Mouse (Mus musculus): ENCODE results near the gene Fam83f.
"Not testable (repeated sequence)": the region's sequence is repeated elsewhere in the genome, so short reads cannot be mapped to it uniquely, and the experiment has no call there.

Gene Fam83f

GRCm38 (mm10) chr15:80707088-80707487 lies 35.4 kb downstream of the Fam83f start:
- peak; percentile 80 to 84 for DNase-seq

DNA sequence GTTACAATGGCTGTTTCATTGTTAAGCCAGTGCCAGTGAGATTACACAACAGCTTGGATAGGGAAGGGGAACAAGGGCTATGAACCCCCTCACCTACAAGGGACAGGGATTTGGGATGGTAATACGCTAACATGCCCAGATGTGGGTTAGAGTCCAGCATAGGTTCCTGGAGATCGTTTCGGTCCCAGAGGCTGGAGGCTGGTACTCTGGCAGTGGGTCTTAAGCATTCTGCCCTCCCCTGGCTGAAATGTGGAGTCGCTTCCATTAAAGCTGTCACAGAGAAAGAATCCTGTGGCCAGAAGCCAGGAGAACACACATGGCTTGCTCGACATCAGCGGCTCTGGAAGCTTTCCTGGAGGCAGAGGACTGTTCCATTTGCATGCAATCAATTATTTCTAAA lies 37.9 kb downstream of the Fam83f start:
- DNase-seq, result peak; percentile 51 to 66

- no peak for DNase-seq
These were observed 38.6 kb downstream of the Fam83f start for GRCm38 (mm10) chr15:80710257-80710607.

GRCm38 (mm10) chr15:80710608-80711363 lies 39.1 kb downstream of the Fam83f start, which contains the start of gene Tnrc6b:
Gene Tnrc6b (plus strand): TSS chr15:80711313.
- DNase-seq, result peak; percentile 98 to 99

- peak; percentile 66 to 81 for DNase-seq
These were observed 39.9 kb downstream of the Fam83f start for GRCm38 (mm10) chr15:80711401-80712151.

- no peak for DNase-seq
These were observed 42.7 kb downstream of the Fam83f start for GRCm38 (mm10) chr15:80714299-80714698.

DNA sequence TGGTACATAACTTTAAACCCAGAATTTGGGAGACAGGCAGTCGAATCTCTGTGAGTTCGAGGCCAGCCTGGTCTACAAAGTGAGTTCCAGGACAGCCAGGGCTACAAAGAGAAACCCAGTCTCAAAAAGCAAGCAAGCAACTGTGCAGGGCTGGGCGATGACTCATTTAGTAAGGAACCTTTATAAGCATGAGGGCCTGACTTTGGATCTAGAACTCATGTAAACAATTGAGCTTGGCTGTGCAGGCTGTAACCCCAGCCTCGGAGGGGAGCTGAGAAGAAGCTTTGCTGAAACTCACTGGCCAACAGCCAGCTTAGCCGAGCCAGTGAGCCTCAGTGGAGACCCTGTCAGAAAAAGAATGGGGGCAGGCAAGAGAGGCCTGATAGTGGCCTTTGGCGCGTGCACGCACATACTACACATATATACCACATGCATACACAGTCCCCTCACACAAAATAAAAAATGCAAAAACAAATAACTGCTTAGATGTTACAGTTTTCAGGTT lies 45.0 kb downstream of the Fam83f start:
- peak in 1 of 2 experiments; percentile 19 for DNase-seq

GRCm38 (mm10) chr15:80717431-80717830 lies 45.8 kb downstream of the Fam83f start:
- no peak for DNase-seq

GRCm38 (mm10) chr15:80720249-80720648 lies 48.6 kb downstream of the Fam83f start:
- no peak for DNase-seq

- no peak for DNase-seq
These were observed 50.2 kb downstream of the Fam83f start for GRCm38 (mm10) chr15:80721861-80722260.

DNA sequence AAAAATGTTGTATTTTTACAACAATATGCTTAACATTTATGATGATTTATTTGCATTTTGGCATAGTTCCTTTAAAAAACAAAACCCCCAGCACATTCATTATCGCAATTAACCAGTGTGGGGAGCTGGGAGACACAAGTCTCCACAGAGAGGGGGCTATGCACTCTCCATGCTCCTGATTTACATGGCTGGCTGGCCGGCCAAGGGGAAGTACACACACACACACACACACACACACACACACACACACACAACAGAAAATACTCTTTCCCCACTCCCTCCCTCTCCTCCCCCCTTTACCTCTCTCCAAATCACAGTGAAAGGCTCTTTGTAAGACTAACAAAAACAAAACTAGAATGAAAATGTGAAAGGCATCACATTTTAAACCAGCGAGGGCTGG lies 50.7 kb downstream of the Fam83f start:
- DNase-seq, result peak; percentile 48 to 51

- no peak for DNase-seq
These were observed 57.8 kb downstream of the Fam83f start for GRCm38 (mm10) chr15:80729477-80729876.

DNA sequence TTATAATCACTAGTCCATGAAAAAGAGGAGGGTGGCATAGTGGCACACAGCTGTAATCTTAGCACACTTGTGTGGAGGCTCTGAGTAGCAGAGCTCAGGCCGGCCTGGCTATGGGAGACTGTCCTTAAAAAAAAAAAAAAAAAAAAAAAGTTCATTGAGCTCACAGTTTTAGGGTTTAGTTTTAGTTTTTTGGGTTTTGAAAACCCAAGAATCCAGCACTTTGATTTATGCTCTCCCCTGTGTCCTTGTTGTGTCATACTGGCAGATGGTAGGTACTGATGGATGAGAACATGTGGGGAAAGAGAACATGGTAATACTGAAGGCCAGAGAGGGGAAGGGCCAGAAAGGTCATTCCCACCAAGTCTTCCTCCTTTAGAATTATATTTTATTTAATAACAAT lies 59.4 kb downstream of the Fam83f start:
- no peak for DNase-seq

- DNase-seq, result no peak
These were observed 59.9 kb downstream of the Fam83f start for GRCm38 (mm10) chr15:80731511-80731910.

DNA sequence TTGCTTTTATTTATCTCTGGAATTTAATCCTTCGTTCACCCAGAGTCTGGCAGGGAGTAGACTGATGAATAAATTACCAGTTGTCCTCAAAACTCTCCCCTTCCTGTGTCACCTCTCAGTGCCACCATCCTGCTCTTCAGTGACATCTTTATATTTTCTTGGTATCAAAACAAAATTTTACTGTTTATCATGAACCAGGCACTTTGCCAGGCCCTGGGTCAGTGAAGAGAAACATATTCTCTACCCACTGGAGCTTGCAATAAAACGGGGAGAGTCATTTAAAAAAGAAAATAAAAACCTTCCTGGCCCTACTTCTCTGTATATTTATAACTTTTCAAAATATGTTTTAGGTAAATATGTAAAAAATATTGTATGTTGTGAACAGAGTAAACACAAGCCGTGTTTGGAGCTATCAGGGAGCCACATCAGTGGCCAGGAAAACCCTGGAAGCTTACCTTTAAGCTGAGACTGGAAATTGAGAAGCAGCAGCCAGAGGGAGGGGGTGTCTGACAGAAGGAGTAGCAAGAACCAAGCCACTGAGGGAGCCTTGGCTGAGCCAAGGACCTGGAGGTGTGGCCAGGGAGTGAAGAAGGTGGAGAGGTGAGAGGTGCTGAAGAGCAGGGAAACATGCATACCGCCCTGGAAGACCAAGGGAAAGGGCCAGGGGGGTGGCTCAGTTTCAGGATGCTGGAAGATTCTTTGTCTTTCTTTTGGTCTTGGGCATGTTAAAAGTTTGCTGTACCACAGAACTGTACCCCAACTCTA lies 60.8 kb downstream of the Fam83f start:
- DNase-seq, result peak; percentile 42 to 51

DNA sequence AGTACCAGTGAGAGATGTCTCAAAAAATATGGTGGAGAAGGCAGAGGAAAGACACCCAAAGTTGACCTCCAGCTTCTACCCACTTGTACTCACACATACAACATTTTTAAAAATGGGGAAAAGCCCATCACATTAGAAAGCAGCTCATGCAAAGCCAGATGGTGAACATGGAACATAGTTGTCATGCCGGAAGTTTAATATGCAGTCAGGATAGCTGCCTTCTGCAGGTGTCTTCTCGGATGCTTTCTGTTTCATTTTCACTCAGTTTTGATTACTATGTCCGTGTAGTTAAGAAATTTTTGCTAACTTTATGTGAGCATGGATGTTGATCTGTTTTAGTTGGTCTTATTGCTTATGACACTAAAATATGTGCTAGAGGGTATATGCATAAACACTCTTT lies 63.7 kb downstream of the Fam83f start:
- DNase-seq, result no peak

- DNase-seq, result not testable (repeated sequence)
These were observed 64.1 kb downstream of the Fam83f start for GRCm38 (mm10) chr15:80735708-80736107.

DNA sequence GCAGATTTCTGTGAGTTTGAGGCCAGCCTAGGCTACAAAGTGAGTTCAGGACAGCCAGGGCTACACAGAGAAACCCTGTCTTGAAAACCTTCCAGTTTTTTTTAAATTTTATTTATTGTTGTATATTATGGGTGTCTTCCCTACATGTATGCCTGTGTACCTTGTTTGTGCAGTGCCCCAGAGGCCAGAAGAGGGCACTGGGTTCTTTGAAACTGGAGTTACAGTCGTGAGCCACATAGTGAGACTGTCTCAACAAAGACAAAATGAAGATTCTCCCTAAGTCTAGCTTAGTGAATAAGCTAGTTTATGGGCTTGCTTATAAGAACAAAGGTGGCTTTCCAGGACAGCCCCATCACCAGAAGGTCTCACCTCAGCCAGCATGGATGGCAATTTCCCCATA lies 64.9 kb downstream of the Fam83f start:
- no peak for DNase-seq

- no peak for DNase-seq
These were observed 66.6 kb downstream of the Fam83f start for GRCm38 (mm10) chr15:80738244-80738643.

DNA sequence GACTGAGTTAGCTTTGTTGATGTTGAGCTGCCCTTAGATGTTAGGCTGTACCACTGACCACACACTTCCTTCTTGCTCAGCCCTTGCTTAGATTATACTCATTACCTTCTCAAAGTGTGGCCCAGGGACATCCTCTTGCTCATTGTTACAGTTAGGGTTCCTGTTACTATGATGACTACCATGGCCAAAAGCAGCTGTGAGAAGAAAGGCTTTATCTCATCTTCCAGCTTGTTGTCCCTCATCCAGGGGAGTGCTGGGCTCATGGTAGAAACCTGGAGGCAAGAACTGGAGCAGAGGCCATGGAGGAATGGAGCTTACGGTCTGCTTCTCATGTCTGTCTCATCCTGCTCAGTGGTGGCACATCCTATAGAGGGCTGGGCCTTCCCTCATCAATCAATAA lies 68.3 kb downstream of the Fam83f start:
- no peak for DNase-seq

DNA sequence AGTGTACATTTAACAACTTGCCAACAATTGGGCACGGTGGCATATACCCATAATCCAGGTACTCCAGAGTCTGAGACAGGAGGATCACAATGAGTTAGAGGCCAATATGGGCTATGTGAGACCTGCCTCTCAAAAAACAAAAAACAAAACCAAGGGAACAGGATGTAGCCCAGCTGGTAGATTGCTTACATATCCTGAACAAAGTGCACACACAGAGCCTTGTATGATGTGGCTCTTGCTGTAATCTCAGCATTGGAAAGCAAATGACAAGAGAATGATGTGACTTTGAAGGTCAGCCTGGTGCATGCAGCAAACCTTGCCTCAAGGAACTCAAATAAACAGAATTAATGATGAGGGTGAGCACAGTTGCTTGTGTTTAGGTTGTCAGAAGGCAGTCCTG lies 70.2 kb downstream of the Fam83f start:
- no peak for DNase-seq

DNA sequence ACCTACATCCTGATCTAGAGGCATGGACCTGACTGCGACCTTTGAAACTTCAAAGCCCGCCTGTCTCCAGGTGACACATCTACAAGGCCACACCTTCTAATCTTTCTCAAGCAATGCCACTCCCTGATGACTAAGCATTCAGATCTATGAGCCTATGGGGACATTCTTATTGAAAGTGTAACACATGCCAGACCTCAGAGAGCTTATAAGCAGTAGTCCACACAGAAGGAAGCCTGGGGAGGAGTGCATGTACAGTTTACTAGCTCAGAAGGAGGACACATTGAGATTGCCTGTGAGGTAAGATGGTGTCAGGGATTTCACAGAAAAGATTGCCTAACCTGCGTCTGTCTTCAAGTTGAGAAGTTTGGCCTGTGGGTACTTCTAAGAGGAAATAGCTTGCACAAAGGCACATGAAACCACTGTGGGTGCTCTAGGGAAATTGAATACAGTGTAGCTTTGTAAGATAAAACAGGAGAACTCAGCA lies 71.4 kb downstream of the Fam83f start:
- DNase-seq, result no peak

GRCm38 (mm10) chr15:80743606-80744005 lies 72.0 kb downstream of the Fam83f start:
- DNase-seq, result no peak
